Mouse (Mus musculus) hindbrain, embryonic 11.5 days (tissue): ENCODE results near the gene Kazn. TPM values are rescaled to one million over a fixed set of nuclear protein-coding genes. Genes with fewer than 3 reads are reported as not detected.

ENCODE experiments used
- ATAC-seq: fragments of 200-750 bp; cut with Nextera tagmentation; 2 replicates; pipeline ENCODE4 v1.8.0; 2017; ENCODE audit warnings: mild to moderate bottlenecking, moderate TSS enrichment, moderate library complexity; ENCODE audit not compliant: low FRiP score
- DNase-seq: peaks from one replicate; pipeline ENCODE4 v3.0.0-alpha.2; 2015; ENCODE audit warnings: low spot score
- H3K27ac ChIP-seq: fragments of 300-500 bp; sonication (generic); 2 replicates; pipeline ENCODE4 v1.5.1; 2014; ENCODE audit warnings: mild to moderate bottlenecking, low read depth, low read length
- H3K27me3 ChIP-seq: fragments of 300-500 bp; sonication (generic); 2 replicates; pipeline ENCODE4 v1.6.1; 2014; ENCODE audit warnings: mild to moderate bottlenecking, low read length, moderate library complexity, mixed read lengths; ENCODE audit not compliant: control insufficient read depth, insufficient read depth
- H3K36me3 ChIP-seq: fragments of 300-500 bp; sonication (generic); 2 replicates; pipeline ENCODE4 v1.6.1; 2014; ENCODE audit warnings: mild to moderate bottlenecking, low read length, moderate library complexity, mixed read lengths; ENCODE audit not compliant: control insufficient read depth, insufficient read depth
- H3K4me1 ChIP-seq: fragments of 300-500 bp; sonication (generic); replicated peaks from 2 replicates; pipeline ENCODE4 v1.6.1; 2014; ENCODE audit warnings: low read length, mixed read lengths; ENCODE audit not compliant: control insufficient read depth, insufficient read depth
- H3K4me2 ChIP-seq: fragments of 300-500 bp; sonication (generic); replicated peaks from 2 replicates; pipeline ENCODE4 v1.6.1; 2014; ENCODE audit warnings: mild to moderate bottlenecking, low read depth, low read length
- H3K4me3 ChIP-seq: fragments of 300-500 bp; sonication (generic); 2 replicates; pipeline ENCODE4 v1.5.1; 2014; ENCODE audit warnings: low read depth, low read length
- H3K9ac ChIP-seq: fragments of 300-500 bp; sonication (generic); 2 replicates; pipeline ENCODE4 v1.6.1; 2014; ENCODE audit warnings: low read depth, low read length
- H3K9me3 ChIP-seq: fragments of 300-500 bp; sonication (generic); 2 replicates; pipeline ENCODE4 v1.6.1; 2016; ENCODE audit warnings: low read length; ENCODE audit not compliant: control insufficient read depth
- WGBS: fragments of 180-500 bp; shearing (Covaris S2); extraction: QIAGEN DNeasy Blood & Tissue Kit; methylation state at CpG from one replicate; pipeline ENCODE4 v1.1.7; 2014; 5-methylcytosine and 5-hydroxymethylcytosine counted together
- polyA plus RNA-seq: library from polyadenylated mRNA; unstranded; fragments of >200 nt; fragmentation: Nextera tagmentation; extraction: Ambion mirVana; gene quantifications from 2 replicates; pipeline ENCODE4 v1.2.1, GENCODE M21; 2014

Kazn gene
- polyA plus RNA-seq, 1 experiment from 2014 or later = 11.8 TPM

- 69% methylated on average over 4 of the region's 4 CpGs for WGBS
- H3K27me3 ChIP-seq = peaks cover 20% of the 10 kb centered on the region
- DNase-seq (no peak), ATAC-seq (no peak)
- peaks cover 7% of the 10 kb centered on the region for H3K4me1 ChIP-seq
- H3K4me2 ChIP-seq = no peak overlapping the region
- no peaks in the 10 kb centered on the region for H3K36me3 ChIP-seq
- no peak overlapping the region for H3K9ac ChIP-seq
- H3K27ac ChIP-seq = no peak overlapping the region
- H3K9me3 ChIP-seq = no peaks in the 10 kb centered on the region
- H3K4me3 ChIP-seq = no peak overlapping the region
Measured at GRCm38 (mm10) chr4:142082703-142083102, 156.5 kb downstream of the Kazn start.

- DNase-seq (no peak), ATAC-seq (no peak)
- Histone ChIP-seq H3K36me3 (no peaks in the 10 kb centered on the region), H3K27me3 (peaks cover 22% of the 10 kb centered on the region), H3K4me2 (no peak overlapping the region), H3K9ac (no peak overlapping the region), H3K4me3 (no peak overlapping the region), H3K4me1 (peaks cover 7% of the 10 kb centered on the region), H3K9me3 (no peaks in the 10 kb centered on the region), H3K27ac (no peak overlapping the region)
- 51% methylated on average over 13 of the region's 13 CpGs for WGBS
Measured at GRCm38 (mm10) chr4:142081631-142082283, 157.4 kb downstream of the Kazn start.

- DNase-seq (no peak), ATAC-seq (no peak)
- Histone ChIP-seq H3K4me2 (no peak overlapping the region), H3K36me3 (no peaks in the 10 kb centered on the region), H3K27me3 (peaks cover 22% of the 10 kb centered on the region), H3K27ac (no peak overlapping the region), H3K9ac (no peak overlapping the region), H3K4me1 (peaks cover 7% of the 10 kb centered on the region), H3K4me3 (no peak overlapping the region), H3K9me3 (no peaks in the 10 kb centered on the region)
- WGBS = 52% methylated on average over 17 of the region's 18 CpGs
Measured at GRCm38 (mm10) chr4:142080901-142081630, 158.1 kb downstream of the Kazn start.

DNA sequence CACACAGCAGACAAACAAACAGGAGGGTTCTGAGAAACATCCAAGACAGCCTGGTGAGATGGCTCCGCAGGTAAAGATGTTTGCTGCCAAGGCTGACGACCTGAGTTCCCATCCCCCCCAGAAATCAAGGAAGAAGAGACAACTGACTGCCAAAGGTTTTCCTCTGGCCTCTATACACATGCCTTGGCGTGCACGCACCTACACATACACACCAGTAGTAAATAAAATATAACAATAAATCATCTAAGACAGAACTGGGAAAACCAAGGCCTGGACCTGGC is 158.8 kb downstream of the Kazn start:
- peaks cover 7% of the 10 kb centered on the region for H3K4me1 ChIP-seq
- no peak overlapping the region for H3K4me2 ChIP-seq
- H3K4me3 ChIP-seq = no peak overlapping the region
- no peak overlapping the region for H3K27ac ChIP-seq
- DNase-seq (no peak), ATAC-seq (no peak)
- no peaks in the 10 kb centered on the region for H3K36me3 ChIP-seq
- H3K9ac ChIP-seq = no peak overlapping the region
- peaks cover 23% of the 10 kb centered on the region for H3K27me3 ChIP-seq
- WGBS = 82% methylated on average over 4 of the region's 4 CpGs
- no peaks in the 10 kb centered on the region for H3K9me3 ChIP-seq

GRCm38 (mm10) chr4:142079629-142080486 is 159.3 kb downstream of the Kazn start:
- Histone ChIP-seq H3K4me1 (peaks cover 5% of the 10 kb centered on the region), H3K4me2 (no peak overlapping the region), H3K9ac (no peak overlapping the region), H3K36me3 (no peaks in the 10 kb centered on the region), H3K9me3 (no peaks in the 10 kb centered on the region), H3K27ac (no peak overlapping the region), H3K4me3 (no peak overlapping the region), H3K27me3 (peaks cover 18% of the 10 kb centered on the region)
- 76% methylated on average over 14 of the region's 14 CpGs for WGBS
- ATAC-seq (no peak), DNase-seq (no peak)

DNA sequence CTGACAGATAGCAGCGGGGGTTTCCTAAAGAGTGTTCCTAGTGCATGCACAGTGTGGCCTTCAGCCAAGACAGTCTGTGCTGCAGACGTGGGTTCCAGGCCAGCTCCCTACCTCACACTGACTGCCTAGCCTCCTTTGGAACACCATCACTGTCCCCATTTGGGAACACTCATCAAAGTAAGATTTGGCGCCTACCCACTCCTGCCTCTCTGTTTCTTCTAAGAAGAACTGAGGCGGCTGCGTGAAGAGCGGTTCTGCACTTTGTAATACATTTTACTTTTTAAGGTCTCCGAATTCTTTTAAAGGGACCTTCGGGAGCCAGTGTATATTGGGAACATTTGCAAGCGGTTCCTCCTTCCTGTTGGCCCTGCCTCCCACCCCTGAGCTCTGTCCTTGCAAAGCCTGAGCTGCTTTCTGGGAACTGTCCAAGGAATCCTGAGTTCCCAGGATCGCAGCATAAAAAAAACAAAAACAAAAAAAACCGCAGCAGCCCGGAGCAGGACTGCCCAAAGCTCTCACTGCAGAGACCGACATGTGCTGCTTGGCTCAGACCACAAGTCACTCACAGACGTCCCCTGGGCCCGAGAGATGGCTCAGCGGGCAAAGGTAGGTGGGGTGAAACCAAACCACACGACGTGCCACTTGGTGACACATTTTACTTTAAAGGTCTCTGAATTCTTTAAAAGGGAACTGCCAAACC is 161.5 kb downstream of the Kazn start:
- no peak overlapping the region for H3K4me2 ChIP-seq
- no peak overlapping the region for H3K27ac ChIP-seq
- WGBS = 51% methylated on average over 18 of the region's 18 CpGs
- H3K27me3 ChIP-seq = peaks cover 9% of the 10 kb centered on the region
- H3K4me1 ChIP-seq = no peaks in the 10 kb centered on the region
- H3K4me3 ChIP-seq = no peak overlapping the region
- DNase-seq (no peak), ATAC-seq (no peak)
- H3K9me3 ChIP-seq = no peaks in the 10 kb centered on the region
- H3K9ac ChIP-seq = no peak overlapping the region
- no peaks in the 10 kb centered on the region for H3K36me3 ChIP-seq

- Histone ChIP-seq H3K9me3 (no peaks in the 10 kb centered on the region), H3K36me3 (no peaks in the 10 kb centered on the region), H3K9ac (no peak overlapping the region), H3K4me1 (no peaks in the 10 kb centered on the region), H3K4me2 (no peak overlapping the region), H3K4me3 (no peak overlapping the region), H3K27ac (no peak overlapping the region), H3K27me3 (peaks cover 9% of the 10 kb centered on the region)
- DNase-seq (no peak), ATAC-seq (no peak)
- WGBS = 45% methylated on average over 1 of the region's 1 CpGs
Measured at GRCm38 (mm10) chr4:142076883-142077282, 162.3 kb downstream of the Kazn start.

DNA sequence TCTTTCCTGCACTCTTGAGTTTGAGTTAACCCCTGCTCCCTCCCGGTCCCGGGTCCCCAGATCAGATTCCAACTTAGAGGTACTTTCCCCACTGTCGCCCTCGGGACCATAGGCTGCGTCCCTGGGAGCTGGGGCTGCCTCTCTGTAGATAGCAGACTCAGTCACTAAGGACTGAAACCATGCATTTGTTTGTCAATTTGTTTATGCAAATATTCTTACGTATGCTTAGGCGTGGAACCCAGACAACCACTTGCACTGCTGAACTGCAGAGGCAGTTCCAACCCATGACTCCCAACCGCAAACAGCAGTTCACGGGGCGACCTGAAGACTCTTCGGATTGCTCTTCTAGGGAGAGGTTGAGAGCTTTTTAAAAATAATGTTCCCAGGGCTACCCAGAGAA is 163.3 kb downstream of the Kazn start:
- no peak overlapping the region for H3K4me2 ChIP-seq
- no peaks in the 10 kb centered on the region for H3K36me3 ChIP-seq
- 78% methylated on average over 11 of the region's 11 CpGs for WGBS
- no peak overlapping the region for H3K4me3 ChIP-seq
- no peak for DNase-seq
- H3K27ac ChIP-seq = no peak overlapping the region
- H3K9ac ChIP-seq = no peak overlapping the region
- H3K27me3 ChIP-seq = peaks cover 7% of the 10 kb centered on the region
- H3K4me1 ChIP-seq = no peaks in the 10 kb centered on the region
- no peak for ATAC-seq
- no peaks in the 10 kb centered on the region for H3K9me3 ChIP-seq
